Mouse (Mus musculus) spleen, embryonic (tissue): ENCODE results near the gene Camta2.

ENCODE experiments used
- CTCF ChIA-PET: fragments of 350-600 bp; sonication (Branson Sonifier 250); formaldehyde crosslinking; loops from one replicate; lab custom pipeline; 2022; lab: Charles Lee

Gene Camta2

DNA sequence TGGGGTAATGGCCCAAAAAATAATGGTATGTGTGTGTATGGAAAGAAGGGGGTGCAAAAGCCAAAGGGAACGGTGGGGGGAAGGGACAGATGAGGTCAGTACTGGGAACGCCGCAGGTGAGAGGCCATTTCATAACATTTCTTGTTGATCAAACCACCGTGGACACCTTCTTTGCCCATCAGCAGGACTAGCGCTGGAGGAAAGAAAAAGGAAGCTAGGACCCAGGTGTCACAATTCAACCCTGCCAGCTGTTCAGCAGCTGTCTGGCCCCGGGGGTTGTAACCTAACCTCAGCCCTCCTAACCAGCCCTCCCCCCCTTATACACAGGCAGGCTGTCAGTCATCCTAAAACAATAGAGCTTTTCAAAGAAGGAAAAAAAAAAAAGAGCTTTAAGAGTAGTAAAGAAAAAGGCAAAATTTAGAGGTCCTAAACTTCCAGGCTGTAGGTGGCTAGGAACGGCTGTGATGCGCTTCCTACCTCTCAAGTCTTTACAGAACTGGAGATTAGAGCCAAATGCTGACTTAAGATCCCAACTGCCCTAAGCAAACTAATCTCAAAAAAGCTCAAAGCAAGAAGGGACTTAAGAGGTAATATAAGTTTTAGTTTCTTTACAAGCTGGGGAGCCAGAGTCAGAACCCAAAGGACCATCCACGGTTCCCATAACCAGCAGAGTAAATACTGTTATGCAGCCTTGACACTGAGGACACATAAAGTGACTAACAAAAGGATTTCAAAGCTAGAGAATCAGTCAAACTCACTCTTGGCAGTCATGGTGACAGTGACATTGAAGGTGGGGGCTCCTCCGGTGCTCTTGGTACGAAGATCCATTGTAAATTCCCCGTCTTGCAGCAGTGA, 35.6 kb downstream of the Camta2 start:
- CTCF ChIA-PET = interaction anchor here (0.8 kb wide), 1 partner anchor 48 kb away, joined by 3 read pairs; the partner anchor contains the start of genes Inca1 and Kif1c

DNA sequence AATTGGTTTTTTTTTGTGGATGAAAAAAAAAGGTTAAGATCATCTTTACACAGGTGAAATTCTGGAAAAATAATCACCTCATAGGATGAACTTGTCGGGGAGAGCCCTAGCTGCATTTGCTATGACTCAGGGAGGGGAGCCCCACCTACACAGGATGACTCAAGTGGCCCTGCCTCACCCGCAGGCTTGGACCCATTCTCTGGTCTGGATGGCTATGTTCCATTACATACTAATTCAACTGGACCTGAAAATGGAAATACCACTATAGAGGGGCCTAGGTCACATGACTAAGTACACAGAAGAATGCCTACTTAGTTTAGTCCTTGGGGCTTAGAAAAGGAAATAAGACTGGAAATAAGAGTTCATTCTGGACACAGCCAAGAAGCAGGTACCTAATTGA, 36.5 kb downstream of the Camta2 start:
- CTCF ChIA-PET = no interaction called here

DNA sequence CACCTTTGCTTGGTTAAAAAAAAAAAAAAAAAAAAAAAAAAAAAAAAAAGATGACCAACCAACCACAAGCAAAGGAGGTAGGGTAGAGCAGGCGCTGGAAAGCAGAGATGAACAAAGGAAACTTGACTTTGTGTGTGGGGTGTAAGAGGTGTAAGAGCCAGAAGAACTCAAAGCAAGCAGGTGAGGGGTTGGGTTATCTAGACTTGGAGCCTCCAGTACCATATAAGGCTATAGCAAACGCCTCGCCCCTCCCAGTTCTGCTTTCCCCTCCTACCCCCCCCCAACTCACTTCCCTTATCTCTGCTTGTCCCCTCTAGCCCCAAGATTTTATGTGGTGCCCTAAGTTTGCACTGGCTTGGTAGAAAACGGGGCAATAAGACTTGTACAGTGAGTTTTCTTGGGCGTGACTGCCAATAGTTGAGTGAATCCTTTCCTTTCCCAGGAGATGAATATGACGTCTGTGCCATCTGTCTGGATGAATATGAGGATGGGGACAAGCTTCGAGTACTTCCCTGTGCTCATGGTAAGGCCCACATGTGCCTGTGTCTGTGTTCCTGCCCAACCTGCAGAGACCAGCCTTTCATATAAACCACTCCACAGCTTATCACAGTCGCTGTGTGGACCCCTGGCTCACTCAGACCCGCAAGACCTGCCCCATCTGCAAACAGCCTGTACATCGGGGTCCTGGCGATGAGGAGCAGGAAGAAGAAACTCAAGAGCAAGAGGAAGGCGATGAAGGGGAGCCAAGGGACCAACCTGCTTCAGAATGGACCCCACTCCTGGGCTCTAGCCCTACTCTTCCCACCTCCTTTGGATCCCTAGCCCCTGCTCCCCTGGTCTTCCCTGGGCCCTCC, 37.4 kb downstream of the Camta2 start:
- CTCF ChIA-PET = no interaction called here

DNA sequence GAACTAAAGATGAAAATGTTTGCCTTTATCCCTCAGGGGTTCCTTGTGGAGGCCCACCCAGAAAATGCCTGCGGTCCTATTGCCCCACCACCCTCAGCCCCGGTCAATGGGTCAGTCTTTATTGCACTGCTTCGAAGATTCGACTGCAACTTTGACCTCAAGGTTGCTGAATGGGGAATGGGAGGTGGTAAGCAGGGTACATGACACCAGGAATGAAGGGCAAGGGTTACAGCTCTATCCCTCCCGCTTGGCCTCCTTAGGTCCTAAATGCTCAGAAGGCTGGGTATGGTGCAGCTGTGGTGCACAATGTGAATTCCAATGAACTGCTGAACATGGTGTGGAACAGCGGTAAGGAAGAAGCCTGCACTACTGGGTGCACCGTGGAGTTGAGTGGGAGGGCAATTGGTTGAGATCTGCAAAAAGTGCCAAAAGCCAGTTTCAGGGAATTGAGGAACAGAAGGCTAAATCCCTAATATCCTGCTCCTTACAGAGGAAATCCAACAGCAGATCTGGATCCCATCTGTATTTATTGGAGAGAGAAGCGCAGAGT, 38.6 kb downstream of the Camta2 start:
- CTCF ChIA-PET = no interaction called here

DNA sequence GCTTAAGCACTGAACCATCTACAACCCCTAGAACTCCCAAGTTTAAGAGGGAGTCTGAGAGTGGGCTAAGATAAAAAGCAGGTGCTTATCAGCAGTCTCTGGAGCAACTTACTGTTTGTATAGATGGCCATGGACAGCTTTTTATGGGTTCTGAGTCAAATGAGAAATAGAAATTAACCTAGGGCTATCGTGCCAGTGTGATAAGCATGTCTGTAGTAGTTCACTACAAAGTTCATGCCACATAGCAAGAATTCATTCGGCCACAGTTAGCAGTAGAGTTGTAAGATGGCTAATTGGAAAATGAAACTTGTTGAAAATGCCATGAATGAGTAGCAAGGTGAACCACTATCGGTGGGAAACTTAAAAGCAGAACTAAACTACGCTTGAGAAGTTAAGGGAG, 39.4 kb downstream of the Camta2 start:
- CTCF ChIA-PET = no interaction called here

DNA sequence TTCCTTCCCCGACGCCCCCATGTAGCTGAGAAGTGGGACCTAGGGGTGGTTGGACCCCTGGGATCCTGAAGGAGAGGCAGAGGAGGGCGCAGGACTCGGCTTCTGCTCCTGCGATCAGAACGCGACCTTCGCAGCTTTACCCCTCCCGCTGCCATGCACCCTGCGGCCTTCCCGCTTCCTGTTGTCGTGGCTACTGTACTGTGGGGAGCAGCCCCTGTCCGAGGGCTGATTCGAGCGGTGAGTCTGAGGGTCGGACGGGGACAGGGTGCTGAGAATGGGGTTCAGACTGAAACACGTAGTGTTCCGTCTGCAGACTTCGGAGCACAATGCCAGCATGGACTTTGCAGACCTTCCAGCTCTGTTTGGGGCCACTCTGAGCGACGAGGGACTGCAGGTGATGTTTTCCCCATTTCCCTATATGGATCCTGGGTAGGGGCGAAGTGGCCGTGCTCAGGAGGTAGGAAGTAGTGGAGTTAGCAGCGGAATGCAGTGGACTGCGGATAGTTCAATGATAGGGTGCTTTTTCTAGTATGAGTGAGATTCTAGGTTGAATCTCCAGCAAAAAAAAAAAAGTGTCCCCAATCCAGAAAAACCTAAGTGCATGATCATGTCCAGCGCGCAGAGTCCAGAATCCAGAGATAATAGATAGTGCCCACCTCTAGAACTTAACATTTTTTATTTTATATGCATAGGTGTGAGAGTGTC, 40.0 kb downstream of the Camta2 start:
- CTCF ChIA-PET = no interaction called here

DNA sequence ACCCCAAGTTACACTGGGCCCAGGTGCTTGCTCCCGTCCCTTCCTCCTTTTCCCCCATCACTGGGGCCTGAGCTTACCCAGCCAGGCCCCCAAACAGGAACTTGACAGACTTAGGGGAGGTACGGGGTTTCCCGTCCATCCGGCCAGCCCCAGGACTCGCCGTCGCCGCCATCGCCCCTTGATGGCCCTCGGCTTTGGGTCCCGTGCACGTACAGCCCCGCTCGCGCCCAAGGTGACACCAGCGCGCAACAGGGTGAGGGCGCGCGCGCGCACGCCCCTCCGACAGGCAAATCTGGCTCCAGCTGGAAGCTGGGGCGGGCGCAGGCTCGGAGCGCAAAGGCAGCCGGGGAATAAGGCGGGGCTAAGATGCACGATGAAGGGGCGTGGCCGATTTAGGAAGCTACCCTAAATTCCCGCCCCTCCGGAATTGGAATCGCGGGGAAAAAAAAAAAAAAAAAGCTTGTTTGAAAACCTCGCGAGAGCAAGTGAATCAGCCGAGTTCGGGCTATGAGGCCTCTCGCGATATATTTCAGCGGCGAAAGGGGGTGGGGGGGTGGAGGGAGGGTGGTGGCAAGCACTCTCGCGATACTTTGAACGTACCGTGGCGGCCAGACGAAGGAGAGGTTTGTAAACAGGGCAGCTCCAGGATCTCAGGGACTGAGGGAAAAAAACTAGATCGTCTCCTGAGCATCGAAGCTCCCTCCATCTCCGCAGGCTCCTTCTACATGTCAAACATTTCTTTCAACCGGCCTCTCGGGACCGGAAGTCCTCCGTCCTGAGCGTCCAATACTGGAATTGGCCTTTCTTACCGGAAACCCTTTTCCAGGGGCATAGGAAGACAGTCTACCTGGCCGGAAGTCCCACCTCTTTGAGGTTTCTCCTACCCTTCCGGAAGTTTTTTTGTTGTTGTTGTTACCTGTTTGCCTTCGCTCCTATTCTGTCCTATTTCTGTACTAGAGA, 40.9 kb downstream of the Camta2 start, which contains the start of the genes Rnf167 and Slc25a11:
Gene Rnf167 (plus strand): TSS at position 545 of the 960 bp plus-strand sequence.
Gene Slc25a11 (minus strand): TSS at position 789 of the 960 bp plus-strand sequence.
- CTCF ChIA-PET = interaction anchor here (1.6 kb wide), 1 partner anchor 21 kb away, joined by 3 read pairs; no protein-coding TSS in a partner anchor

DNA sequence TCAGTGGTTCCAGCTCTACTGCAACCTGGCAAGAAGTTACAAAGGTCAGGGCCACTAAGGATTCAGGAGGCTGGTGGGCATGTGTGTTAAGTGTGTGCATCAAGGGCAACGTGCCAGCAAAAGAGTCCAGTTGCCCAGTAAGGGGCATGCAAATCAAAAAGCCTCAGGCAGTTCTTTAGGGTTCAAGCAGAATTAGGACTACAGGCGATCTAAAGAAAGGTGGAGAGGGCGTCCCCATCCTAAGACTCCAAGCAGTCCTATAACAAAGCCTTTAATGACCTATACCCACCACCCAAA, 41.7 kb downstream of the Camta2 start:
- CTCF ChIA-PET = interaction anchor here (1.6 kb wide), 1 partner anchor 21 kb away, joined by 3 read pairs; no protein-coding TSS in a partner anchor

DNA sequence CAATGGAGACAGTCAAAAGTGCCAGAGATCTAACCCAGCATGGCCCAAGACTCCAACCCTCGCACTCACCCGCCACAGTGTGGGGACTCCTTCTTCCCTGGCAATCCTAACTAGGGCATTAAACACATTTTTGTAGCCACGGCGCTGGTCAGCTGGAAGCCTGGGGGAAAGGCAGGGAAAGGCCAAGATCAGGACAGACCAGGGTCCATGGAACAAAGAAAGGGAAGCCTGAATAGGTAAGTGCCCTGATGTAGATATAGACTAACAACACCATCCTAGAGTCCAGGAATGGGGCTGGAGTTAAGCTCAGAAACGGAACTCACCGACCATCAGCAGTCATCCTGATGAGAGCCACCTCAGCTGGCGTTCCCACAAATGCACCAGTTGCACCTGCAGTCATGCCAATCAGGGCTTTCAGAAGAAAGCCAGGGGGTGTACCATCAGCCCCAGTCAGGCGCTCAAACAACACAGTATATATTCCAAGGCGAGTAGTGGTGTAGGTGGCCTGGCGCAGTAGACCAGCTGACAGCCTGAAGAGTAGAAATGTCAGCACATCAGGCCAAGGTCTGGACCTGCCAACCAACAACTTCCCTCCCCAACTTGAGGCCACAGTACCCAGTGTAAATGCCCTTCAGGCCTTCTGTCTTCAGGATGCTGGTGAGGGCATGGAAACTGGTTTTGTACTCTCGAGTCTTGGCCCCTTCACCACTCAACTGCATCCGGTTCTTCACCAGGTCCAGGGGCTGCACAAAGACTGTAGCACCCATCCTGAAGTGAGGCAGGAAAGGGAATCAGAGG, 42.2 kb downstream of the Camta2 start:
- CTCF ChIA-PET = interaction anchor here (1.6 kb wide), 1 partner anchor 20 kb away, joined by 3 read pairs; no protein-coding TSS in a partner anchor

DNA sequence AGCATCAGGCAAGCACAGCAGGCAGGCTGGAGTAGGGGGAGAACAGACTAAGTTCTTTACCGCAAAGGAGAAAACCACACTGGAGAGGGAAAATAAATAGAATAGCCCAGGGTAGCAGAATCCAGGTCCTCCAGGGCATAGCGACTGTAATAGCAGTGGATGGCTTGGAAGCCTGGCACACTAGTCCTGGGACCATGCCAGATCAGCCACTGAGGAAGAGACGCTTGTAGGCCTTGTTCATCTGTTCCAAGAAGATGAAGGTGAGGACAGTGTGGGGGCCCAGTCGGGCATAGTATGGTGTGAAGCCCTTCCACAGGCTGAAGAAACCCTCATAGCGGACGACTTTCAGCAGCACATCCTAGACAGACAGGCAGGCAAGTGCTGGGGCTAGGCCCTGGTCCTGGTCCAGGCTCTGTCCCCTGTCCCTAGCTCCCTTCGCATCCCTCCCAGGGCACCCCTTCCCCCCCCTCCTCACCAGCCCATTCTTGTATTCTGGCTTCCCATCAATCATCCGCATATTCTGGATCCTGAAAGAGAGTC, 43.3 kb downstream of the Camta2 start:
- CTCF ChIA-PET = no interaction called here

DNA sequence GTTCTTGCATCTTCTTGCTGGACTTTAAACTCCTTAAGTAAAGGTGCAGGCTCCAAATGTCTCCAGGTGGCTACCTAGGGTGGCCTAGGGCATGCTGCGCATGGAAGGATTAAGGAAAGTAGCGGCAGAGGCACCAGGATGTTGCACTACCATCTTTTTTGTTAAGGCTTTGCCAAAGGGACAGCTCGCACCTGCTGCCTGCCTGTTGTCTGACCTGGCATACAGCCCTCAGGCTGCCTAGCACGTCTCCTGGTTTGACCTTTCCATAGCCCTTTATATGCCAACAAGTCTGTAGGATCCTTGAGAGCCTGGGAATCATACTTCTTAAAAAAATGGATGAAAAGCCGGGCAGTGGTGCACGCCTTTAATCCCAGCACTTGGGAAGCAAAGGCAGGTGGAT, 44.9 kb downstream of the Camta2 start:
- CTCF ChIA-PET = no interaction called here

DNA sequence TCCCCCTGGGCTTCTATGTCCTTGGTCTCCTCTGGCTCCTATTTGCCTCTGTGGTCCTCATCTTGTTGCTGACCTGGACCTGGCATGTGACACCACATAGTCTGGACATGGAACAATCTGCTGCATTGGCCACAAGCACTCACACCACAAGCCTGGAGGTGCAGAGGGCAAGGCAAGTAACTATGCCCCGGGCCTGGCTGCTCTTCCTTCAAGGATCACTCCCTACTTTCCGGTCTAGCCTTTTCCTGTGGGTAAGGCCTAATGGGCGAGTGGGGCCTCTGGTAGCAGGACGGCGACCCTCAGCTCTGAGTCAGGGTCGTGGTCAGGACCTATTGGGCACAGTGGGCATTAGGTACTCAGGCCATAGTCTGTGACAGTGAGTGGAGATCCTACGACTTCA, 46.7 kb downstream of the Camta2 start:
- CTCF ChIA-PET = no interaction called here

DNA sequence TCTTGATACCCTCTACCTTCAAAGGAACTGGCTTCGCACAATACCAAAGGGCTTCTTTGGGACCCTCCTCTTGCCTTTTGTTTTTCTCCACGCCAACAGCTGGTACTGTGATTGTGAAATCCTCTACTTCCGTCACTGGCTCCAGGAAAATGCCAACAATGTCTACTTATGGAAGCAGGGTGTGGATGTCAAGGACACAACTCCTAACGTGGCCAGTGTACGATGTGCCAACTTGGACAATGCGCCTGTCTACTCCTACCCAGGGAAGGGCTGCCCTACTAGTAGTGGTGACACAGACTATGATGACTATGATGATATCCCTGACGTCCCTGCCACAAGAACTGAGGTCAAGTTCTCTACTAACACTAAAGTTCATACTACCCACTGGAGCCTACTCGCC, 47.9 kb downstream of the Camta2 start:
- CTCF ChIA-PET = interaction anchor here (0.5 to 0.7 kb wide), 2 partner anchors 133 to 150 kb away, joined by 3 read pairs; no protein-coding TSS in a partner anchor

DNA sequence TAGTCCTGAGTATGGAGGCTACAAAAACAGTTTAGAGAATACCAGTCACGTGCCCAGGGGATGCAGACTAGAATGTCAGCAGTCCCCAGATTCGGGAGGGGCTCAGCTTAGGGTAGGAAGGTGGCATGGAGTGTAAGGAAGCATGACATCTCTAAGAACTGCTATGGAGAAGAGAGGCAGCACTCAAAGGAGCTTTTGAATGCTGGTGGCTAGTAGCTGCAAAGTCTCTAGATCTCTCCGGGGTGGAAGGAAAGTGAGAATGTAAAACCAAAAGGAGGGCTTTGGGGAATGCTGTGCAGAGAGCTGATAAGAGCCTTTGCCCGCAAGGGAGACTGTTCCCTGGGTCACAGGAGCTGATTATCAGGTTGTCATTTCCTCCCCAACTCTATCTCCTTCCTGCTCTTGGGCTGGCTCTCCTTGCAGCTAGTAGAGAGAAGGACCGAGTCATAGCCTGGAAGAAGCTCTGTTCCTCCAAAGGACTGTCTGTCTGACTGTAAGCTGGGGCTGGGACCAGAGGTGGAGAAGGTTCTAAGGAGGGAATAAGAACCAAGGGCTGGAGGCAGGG, 49.1 kb downstream of the Camta2 start, which contains the start of gene Gp1ba:
Gene Gp1ba (plus strand): TSS at position 409 of the 565 bp plus-strand sequence.
- CTCF ChIA-PET = interaction anchor here (0.6 kb wide), 1 partner anchor 117 kb away, joined by 4 read pairs; no protein-coding TSS in a partner anchor

DNA sequence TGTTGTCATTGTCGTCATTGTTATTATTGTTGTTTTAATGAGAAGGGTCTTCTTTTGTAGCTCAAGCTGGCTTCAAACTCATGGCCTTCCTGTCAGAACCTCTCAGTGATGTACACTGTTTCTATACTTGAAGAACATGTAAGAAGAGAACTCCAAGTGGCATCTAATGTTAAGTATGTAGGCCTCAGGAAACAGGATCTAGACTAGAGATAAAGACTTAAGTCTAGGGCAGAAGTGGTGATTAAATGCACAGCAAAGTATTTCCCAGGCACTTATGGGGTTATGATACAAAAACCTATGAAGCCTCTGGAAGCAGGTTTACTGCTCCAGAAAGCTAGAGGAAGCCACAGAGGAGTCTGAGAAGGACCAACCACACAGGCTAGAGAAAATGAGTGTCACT, 49.6 kb downstream of the Camta2 start:
- CTCF ChIA-PET = no interaction called here

DNA sequence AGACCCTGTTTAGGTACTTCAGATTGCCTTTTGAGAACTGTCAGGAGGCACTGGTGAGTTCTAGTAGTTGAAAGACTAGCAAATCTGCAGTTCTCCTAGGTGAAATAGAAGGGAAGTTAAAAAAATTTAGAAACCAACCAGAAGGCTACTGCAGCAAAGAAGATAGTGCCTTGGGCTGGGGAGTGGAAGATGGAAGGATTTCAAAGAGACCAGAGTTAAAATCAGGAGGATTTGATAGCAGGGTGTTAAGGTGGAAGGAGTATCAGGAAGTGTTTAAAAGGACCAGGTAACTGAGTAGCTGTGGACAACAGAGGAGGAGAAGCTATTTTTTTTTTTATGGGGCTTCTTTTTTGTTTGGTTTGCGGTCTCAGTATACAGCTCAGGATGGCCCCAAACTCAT, 50.1 kb downstream of the Camta2 start:
- CTCF ChIA-PET = no interaction called here

DNA sequence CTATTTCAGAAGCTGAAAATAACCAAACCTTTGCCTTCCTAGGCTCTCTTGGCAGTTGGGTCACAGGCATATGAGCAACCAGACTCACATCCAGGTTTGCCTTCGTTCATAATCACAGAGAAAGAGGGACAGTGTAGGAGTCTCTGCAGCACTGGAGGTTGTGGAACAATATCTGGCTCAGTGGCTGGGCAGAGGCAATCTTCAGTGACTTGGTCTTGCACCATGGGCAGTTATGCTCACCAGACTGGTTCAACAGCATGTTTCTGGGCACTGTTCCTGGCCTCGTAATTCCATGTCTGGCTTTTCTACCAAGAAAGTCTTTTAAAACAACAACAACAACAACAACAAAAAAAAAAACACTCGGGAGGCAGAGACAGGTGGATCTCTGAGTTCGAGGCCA, 52.3 kb downstream of the Camta2 start:
- CTCF ChIA-PET = no interaction called here

DNA sequence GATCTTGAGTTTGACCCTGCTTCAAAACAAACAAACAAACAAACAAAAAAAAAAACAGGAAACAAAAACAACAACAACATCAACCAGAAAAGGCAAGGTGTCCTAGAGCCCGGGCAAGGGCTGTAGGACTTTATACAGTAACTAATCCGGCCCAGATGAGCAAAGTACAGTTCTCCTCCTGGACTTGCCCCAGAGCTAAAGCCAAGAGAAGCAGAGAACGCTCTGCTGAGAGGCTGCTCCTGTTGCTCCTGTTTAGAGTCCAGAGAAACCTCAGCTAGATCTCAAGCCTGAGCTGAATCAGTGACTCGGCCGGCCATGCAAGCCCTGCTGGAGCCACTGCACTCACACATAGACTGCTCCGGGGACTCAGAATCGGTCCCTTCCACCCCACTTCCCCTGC, 57.8 kb downstream of the Camta2 start:
- CTCF ChIA-PET = interaction anchor here (0.9 to 1.1 kb wide), 2 partner anchors 127 to 216 kb away, joined by 3 to 10 read pairs; no protein-coding TSS in a partner anchor
